Mouse (Mus musculus) testis, adult 2 months (tissue): Measurements from ENCODE around the gene Pde11a.

Experiments used
- CTCF ChIP-seq: fragments of 200-500 bp; IDR thresholded peaks from 2 replicates; pipeline ENCODE4 v1.5.1; 2012; ENCODE audit warnings: low read depth, mild to moderate bottlenecking, inconsistent platforms, low read length, moderate library complexity; ENCODE audit not compliant: control insufficient read depth, insufficient read depth, insufficient replicate concordance
- POLR2A ChIP-seq: fragments of 200-500 bp; IDR thresholded peaks from 2 replicates; pipeline ENCODE4 v1.6.1; 2012; ENCODE audit warnings: low read depth, mild to moderate bottlenecking, inconsistent platforms, low read length, moderate library complexity; ENCODE audit not compliant: control insufficient read depth

DNA sequence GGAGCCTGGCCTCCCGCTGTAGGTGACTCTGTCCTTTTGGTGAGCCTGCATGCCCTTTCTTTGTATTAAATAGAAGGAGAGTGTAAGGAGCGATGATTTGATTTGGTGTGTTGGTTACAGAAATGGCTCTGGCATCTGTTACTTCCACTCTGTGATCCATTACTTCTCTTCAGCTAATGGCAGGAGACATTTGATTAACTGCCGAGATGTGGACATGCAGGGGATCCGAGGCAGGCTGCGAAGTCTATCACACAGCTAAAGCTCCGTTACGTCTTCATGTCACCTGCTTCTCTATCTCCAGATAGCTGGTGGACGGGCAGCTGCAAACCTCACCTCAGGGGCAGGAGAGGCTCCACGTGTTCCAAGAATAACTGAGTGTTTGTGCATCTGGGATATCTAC is 364.4 kb downstream of the Pde11a start:
- TF ChIP-seq CTCF (no peak), POLR2A (no peak)
